Mouse (Mus musculus) brain, adult 2 months (tissue): ENCODE results near the gene Camk1g.
A peak's percentile ranks its signal among the peaks of the same experiment; 100 is the strongest.

ENCODE experiments used
- DNase-seq: peaks from one replicate; pipeline ENCODE4 v3.0.0; 2011; ENCODE audit warnings: low read depth, low spot score

Gene Camk1g

DNA sequence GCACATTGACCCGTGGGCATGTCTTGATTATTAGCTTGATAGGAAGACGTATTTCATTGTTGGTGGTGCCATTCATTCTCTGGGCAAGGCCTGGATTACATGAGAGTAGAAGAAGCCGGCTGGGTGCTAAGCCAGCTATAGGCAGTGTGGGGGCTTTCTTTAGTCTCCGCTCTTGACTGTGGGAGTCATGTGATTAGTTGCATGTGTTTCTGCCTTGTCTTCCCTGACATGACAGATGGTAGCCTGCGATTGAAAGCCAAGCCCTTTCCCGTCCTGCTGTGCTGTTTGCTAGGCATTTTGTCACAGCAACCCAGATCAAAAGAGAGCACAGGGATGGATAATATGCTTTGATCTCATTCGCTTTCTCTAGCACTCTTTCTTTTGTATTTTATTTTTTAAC, 64.7 kb downstream of the Camk1g start:
- peak; percentile 97 for DNase-seq

GRCm38 (mm10) chr1:193303096-193303495, 67.0 kb downstream of the Camk1g start:
- no peak for DNase-seq

- no peak for DNase-seq
These were observed 68.0 kb downstream of the Camk1g start for GRCm38 (mm10) chr1:193302093-193302405.

GRCm38 (mm10) chr1:193301216-193302092, 68.6 kb downstream of the Camk1g start:
- peak; percentile 80 for DNase-seq

DNA sequence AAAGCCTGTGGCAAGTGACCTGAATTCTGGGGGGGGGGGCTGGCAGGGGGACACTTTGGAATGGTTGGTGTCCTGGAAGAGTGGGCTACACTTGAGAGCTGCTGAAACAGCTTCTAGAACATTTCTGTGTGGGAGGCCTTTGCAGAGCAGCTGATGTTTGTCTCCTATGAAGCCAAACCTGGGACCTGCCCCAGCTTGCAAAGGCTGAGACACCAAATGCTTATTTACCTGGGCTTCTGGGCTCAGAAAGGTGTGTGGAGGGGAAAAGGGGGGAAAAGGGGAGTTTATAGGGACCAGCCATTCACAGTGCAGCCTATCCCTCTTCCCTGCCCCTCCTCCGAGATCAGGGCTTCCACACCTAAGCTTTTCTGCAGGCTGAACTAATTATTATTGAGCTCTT, 70.1 kb downstream of the Camk1g start:
- DNase-seq = no peak

GRCm38 (mm10) chr1:193298141-193298765, 71.8 kb downstream of the Camk1g start:
- peak; percentile 65 for DNase-seq
